Mouse (Mus musculus): Measurements from ENCODE around the gene Kcnj6.

Gene Kcnj6

GRCm38 (mm10) chr16:94946848-94947247, 50.7 kb downstream of the Kcnj6 start:
- in situ Hi-C loops (cut with MboI; ENCODE audit: unreplicated experiment in 2 of 2) = no loop called here

- in situ Hi-C loops (cut with MboI; ENCODE audit: unreplicated experiment in 2 of 2) = no loop called here
Measured at GRCm38 (mm10) chr16:94932702-94933101, 64.8 kb downstream of the Kcnj6 start.

- in situ Hi-C loops (cut with MboI; ENCODE audit: unreplicated experiment in 2 of 2) = no loop called here
Measured at GRCm38 (mm10) chr16:94931343-94932301, 65.9 kb downstream of the Kcnj6 start.

- in situ Hi-C loops (cut with MboI; ENCODE audit: unreplicated experiment in 2 of 2) = no loop called here
Measured at GRCm38 (mm10) chr16:94925364-94925763, 72.1 kb downstream of the Kcnj6 start.

- in situ Hi-C loops (cut with MboI; ENCODE audit: unreplicated experiment in 2 of 2) = no loop called here
Measured at GRCm38 (mm10) chr16:94919177-94919576, 78.3 kb downstream of the Kcnj6 start.

- in situ Hi-C loops (cut with MboI; ENCODE audit: unreplicated experiment in 2 of 2) = no loop called here
Measured at GRCm38 (mm10) chr16:94906026-94906425, 91.5 kb downstream of the Kcnj6 start.

- in situ Hi-C loops (cut with MboI; ENCODE audit: unreplicated experiment in 2 of 2) = no loop called here
Measured at GRCm38 (mm10) chr16:94898832-94899231, 98.7 kb downstream of the Kcnj6 start.

- in situ Hi-C loops (cut with MboI; ENCODE audit: unreplicated experiment in 2 of 2) = no loop called here
Measured at GRCm38 (mm10) chr16:94892162-94892650, 105.3 kb downstream of the Kcnj6 start.

GRCm38 (mm10) chr16:94890581-94890980, 106.9 kb downstream of the Kcnj6 start:
- in situ Hi-C loops (cut with MboI; ENCODE audit: unreplicated experiment in 2 of 2) = no loop called here

- in situ Hi-C loops (cut with MboI; ENCODE audit: unreplicated experiment in 2 of 2) = no loop called here
Measured at GRCm38 (mm10) chr16:94890056-94890455, 107.4 kb downstream of the Kcnj6 start.

- in situ Hi-C loops (cut with MboI; ENCODE audit: unreplicated experiment in 2 of 2) = no loop called here
Measured at GRCm38 (mm10) chr16:94888554-94888953, 108.9 kb downstream of the Kcnj6 start.

GRCm38 (mm10) chr16:94886398-94886797, 111.1 kb downstream of the Kcnj6 start:
- in situ Hi-C loops (cut with MboI; ENCODE audit: unreplicated experiment in 2 of 2) = no loop called here

GRCm38 (mm10) chr16:94885062-94885461, 112.4 kb downstream of the Kcnj6 start:
- in situ Hi-C loops (cut with MboI; ENCODE audit: unreplicated experiment in 2 of 2) = no loop called here

- in situ Hi-C loops (cut with MboI; ENCODE audit: unreplicated experiment in 2 of 2) = no loop called here
Measured at GRCm38 (mm10) chr16:94883909-94884308, 113.6 kb downstream of the Kcnj6 start.

- in situ Hi-C loops (cut with MboI; ENCODE audit: unreplicated experiment in 2 of 2) = no loop called here
Measured at GRCm38 (mm10) chr16:94883196-94883595, 114.3 kb downstream of the Kcnj6 start.

GRCm38 (mm10) chr16:94882111-94882510, 115.4 kb downstream of the Kcnj6 start:
- in situ Hi-C loops (cut with MboI; ENCODE audit: unreplicated experiment in 2 of 2) = no loop called here

GRCm38 (mm10) chr16:94872614-94873272, 124.8 kb downstream of the Kcnj6 start:
- in situ Hi-C loops (cut with MboI; ENCODE audit: unreplicated experiment in 2 of 2) = no loop called here

GRCm38 (mm10) chr16:94868354-94868753, 129.1 kb downstream of the Kcnj6 start:
- in situ Hi-C loops (cut with MboI; ENCODE audit: unreplicated experiment in 2 of 2) = no loop called here

GRCm38 (mm10) chr16:94866300-94866956, 131.1 kb downstream of the Kcnj6 start:
- in situ Hi-C loops (cut with MboI; ENCODE audit: unreplicated experiment in 2 of 2) = no loop called here

- in situ Hi-C loops (cut with MboI; ENCODE audit: unreplicated experiment in 2 of 2) = no loop called here
Measured at GRCm38 (mm10) chr16:94865796-94866195, 131.7 kb downstream of the Kcnj6 start.

GRCm38 (mm10) chr16:94865101-94865500, 132.4 kb downstream of the Kcnj6 start:
- in situ Hi-C loops (cut with MboI; ENCODE audit: unreplicated experiment in 2 of 2) = no loop called here

All from v-Abl transformed pro-B cells (cell line).